Mouse (Mus musculus): ENCODE data around the gene Hnrnpa1. TPM values are rescaled to one million over a fixed set of nuclear protein-coding genes. Genes with fewer than 3 reads are reported as not detected.
"Not testable (repeated sequence)": the region's sequence is repeated elsewhere in the genome, so short reads cannot be mapped to it uniquely, and the experiment has no call there.

Gene Hnrnpa1
- polyA plus RNA-seq, 1 experiment from 2014 or later, result 457 TPM

GRCm38 (mm10) chr15:103259989-103260388, 19.8 kb downstream of the Hnrnpa1 start:
- H3K9ac ChIP-seq (ENCODE audit: low read length), result no peak overlapping the region; the same call in 1 of the 2 replicates
- no peaks in the 10 kb centered on the region for H3K36me3 ChIP-seq (ENCODE audit: control insufficient read depth, insufficient read depth, low read length)
- no peak overlapping the region for H3K4me2 ChIP-seq (ENCODE audit: low read length)
- H3K27ac ChIP-seq (replicated peaks in 1 of 2; ENCODE audit: control insufficient read depth in 1 of 2, insufficient read depth in 1 of 2, low read depth in 2 of 2, low read length in 2 of 2), result no peak overlapping the region
- no peak overlapping the region for H3K4me3 ChIP-seq (ENCODE audit: control insufficient read depth in 1 of 2, insufficient read depth in 1 of 2, low read depth in 1 of 2, low read length in 2 of 2)
- H3K9me3 ChIP-seq (ENCODE audit: control insufficient read depth, low read length), result no peaks in the 10 kb centered on the region
- ATAC-seq (ENCODE audit: insufficient number of reproducible peaks, insufficient read depth, low FRiP score, low read depth), result no peak
- no peaks in the 10 kb centered on the region for H3K27me3 ChIP-seq (ENCODE audit: control insufficient read depth, insufficient read depth, low read length)
- 3% methylated on average over 1 of the region's 1 CpGs for WGBS
- H3K4me1 ChIP-seq (ENCODE audit: control insufficient read depth in 2 of 2, insufficient read depth in 2 of 2, low read length in 2 of 2), result peaks cover 17 to 21% of the 10 kb centered on the region in 2 experiments

- no peaks in the 10 kb centered on the region for H3K36me3 ChIP-seq (ENCODE audit: control insufficient read depth, insufficient read depth, low read length)
- H3K9me3 ChIP-seq (ENCODE audit: control insufficient read depth, low read length), result no peaks in the 10 kb centered on the region
- H3K4me3 ChIP-seq (ENCODE audit: control insufficient read depth in 1 of 2, insufficient read depth in 1 of 2, low read depth in 1 of 2, low read length in 2 of 2), result no peak overlapping the region
- no peak overlapping the region for H3K9ac ChIP-seq (ENCODE audit: low read length)
- 81% methylated on average over 2 of the region's 2 CpGs for WGBS
- no peak overlapping the region for H3K4me2 ChIP-seq (ENCODE audit: low read length)
- H3K27me3 ChIP-seq (ENCODE audit: control insufficient read depth, insufficient read depth, low read length), result no peaks in the 10 kb centered on the region
- H3K4me1 ChIP-seq (ENCODE audit: control insufficient read depth in 2 of 2, insufficient read depth in 2 of 2, low read length in 2 of 2), result peaks cover 3 to 4% of the 10 kb centered on the region in 2 experiments; a peak in 3 of 4 replicates
- no peak overlapping the region for H3K27ac ChIP-seq (replicated peaks in 1 of 2; ENCODE audit: control insufficient read depth in 1 of 2, insufficient read depth in 1 of 2, low read depth in 2 of 2, low read length in 2 of 2)
- no peak for ATAC-seq (ENCODE audit: insufficient number of reproducible peaks, insufficient read depth, low FRiP score, low read depth)
These were observed 24.6 kb downstream of the Hnrnpa1 start for GRCm38 (mm10) chr15:103264794-103265193.

GRCm38 (mm10) chr15:103268903-103269302, 28.7 kb downstream of the Hnrnpa1 start:
- Histone ChIP-seq H3K36me3 (ENCODE audit: control insufficient read depth, insufficient read depth, low read length) (no peaks in the 10 kb centered on the region), H3K27ac (replicated peaks in 1 of 2; ENCODE audit: control insufficient read depth in 1 of 2, insufficient read depth in 1 of 2, low read depth in 2 of 2, low read length in 2 of 2) (no peak overlapping the region), H3K27me3 (ENCODE audit: control insufficient read depth, insufficient read depth, low read length) (no peaks in the 10 kb centered on the region), H3K9me3 (ENCODE audit: control insufficient read depth, low read length) (no peaks in the 10 kb centered on the region), H3K4me2 (ENCODE audit: low read length) (no peak overlapping the region), H3K4me3 (ENCODE audit: control insufficient read depth in 1 of 2, insufficient read depth in 1 of 2, low read depth in 1 of 2, low read length in 2 of 2) (no peak overlapping the region), H3K4me1 (ENCODE audit: control insufficient read depth in 2 of 2, insufficient read depth in 2 of 2, low read length in 2 of 2) (peaks cover 0 to 7% of the 10 kb centered on the region in 2 experiments; a peak in 3 of 4 replicates), H3K9ac (ENCODE audit: low read length) (no peak overlapping the region)
- no peak for ATAC-seq (ENCODE audit: insufficient number of reproducible peaks, insufficient read depth, low FRiP score, low read depth)
- 78% methylated on average over 4 of the region's 4 CpGs for WGBS

GRCm38 (mm10) chr15:103272419-103273279, 32.4 kb downstream of the Hnrnpa1 start, which contains the start of gene Copz1:
TSS of gene Copz1 (plus strand) at chr15:103272714.
- Histone ChIP-seq H3K9me3 (ENCODE audit: control insufficient read depth, low read length) (no peaks in the 10 kb centered on the region), H3K36me3 (ENCODE audit: control insufficient read depth, insufficient read depth, low read length) (0 out of 2 replicates have a peak, but pooled peaks cover 6% of the 10 kb centered on the region), H3K4me3 (ENCODE audit: control insufficient read depth in 1 of 2, insufficient read depth in 1 of 2, low read depth in 1 of 2, low read length in 2 of 2) (peak within 1 kb of the TSS; percentile 79 to 87), H3K9ac (ENCODE audit: low read length) (peak within 1 kb of the TSS; percentile 86), H3K4me1 (ENCODE audit: control insufficient read depth in 2 of 2, insufficient read depth in 2 of 2, low read length in 2 of 2) (peaks cover 0 to 15% of the 10 kb centered on the region in 2 experiments; a peak in 3 of 4 replicates), H3K27ac (replicated peaks in 1 of 2; ENCODE audit: control insufficient read depth in 1 of 2, insufficient read depth in 1 of 2, low read depth in 2 of 2, low read length in 2 of 2) (peak within 1 kb of the TSS; percentile 3 to 68; a peak in 3 of 4 replicates), H3K27me3 (ENCODE audit: control insufficient read depth, insufficient read depth, low read length) (no peaks in the 10 kb centered on the region), H3K4me2 (ENCODE audit: low read length) (peak within 1 kb of the TSS; percentile 77)
- under 1% methylated on average over 38 of the region's 38 CpGs for WGBS
- peak; percentile 97 for ATAC-seq (ENCODE audit: insufficient number of reproducible peaks, insufficient read depth, low FRiP score, low read depth)

GRCm38 (mm10) chr15:103275943-103276342, 35.7 kb downstream of the Hnrnpa1 start:
- H3K27ac ChIP-seq (replicated peaks in 1 of 2; ENCODE audit: control insufficient read depth in 1 of 2, insufficient read depth in 1 of 2, low read depth in 2 of 2, low read length in 2 of 2); H3K27me3 ChIP-seq (ENCODE audit: control insufficient read depth, insufficient read depth, low read length); H3K4me2 ChIP-seq (ENCODE audit: low read length); H3K9ac ChIP-seq (ENCODE audit: low read length); H3K4me3 ChIP-seq (ENCODE audit: control insufficient read depth in 1 of 2, insufficient read depth in 1 of 2, low read depth in 1 of 2, low read length in 2 of 2); H3K9me3 ChIP-seq (ENCODE audit: control insufficient read depth, low read length); ATAC-seq (ENCODE audit: insufficient number of reproducible peaks, insufficient read depth, low FRiP score, low read depth): not testable (repeated sequence)
- Histone ChIP-seq H3K36me3 (ENCODE audit: control insufficient read depth, insufficient read depth, low read length) (peaks cover 17% of the 10 kb centered on the region; the same call in 1 of the 2 replicates), H3K4me1 (ENCODE audit: control insufficient read depth in 2 of 2, insufficient read depth in 2 of 2, low read length in 2 of 2) (peaks cover 0 to 15% of the 10 kb centered on the region in 2 experiments; a peak in 3 of 4 replicates)
- WGBS, result 87% methylated on average over 3 of the region's 3 CpGs

GRCm38 (mm10) chr15:103277949-103278348, 37.7 kb downstream of the Hnrnpa1 start:
- Histone ChIP-seq H3K9me3 (ENCODE audit: control insufficient read depth, low read length) (no peaks in the 10 kb centered on the region), H3K36me3 (ENCODE audit: control insufficient read depth, insufficient read depth, low read length) (peaks cover 17% of the 10 kb centered on the region; the same call in 1 of the 2 replicates), H3K9ac (ENCODE audit: low read length) (no peak overlapping the region), H3K27ac (replicated peaks in 1 of 2; ENCODE audit: control insufficient read depth in 1 of 2, insufficient read depth in 1 of 2, low read depth in 2 of 2, low read length in 2 of 2) (no peak overlapping the region), H3K4me3 (ENCODE audit: control insufficient read depth in 1 of 2, insufficient read depth in 1 of 2, low read depth in 1 of 2, low read length in 2 of 2) (no peak overlapping the region), H3K4me1 (ENCODE audit: control insufficient read depth in 2 of 2, insufficient read depth in 2 of 2, low read length in 2 of 2) (peaks cover 0 to 15% of the 10 kb centered on the region in 2 experiments; a peak in 3 of 4 replicates), H3K27me3 (ENCODE audit: control insufficient read depth, insufficient read depth, low read length) (no peaks in the 10 kb centered on the region), H3K4me2 (ENCODE audit: low read length) (no peak overlapping the region)
- WGBS, result 76% methylated on average over 7 of the region's 7 CpGs
- no peak for ATAC-seq (ENCODE audit: insufficient number of reproducible peaks, insufficient read depth, low FRiP score, low read depth)

GRCm38 (mm10) chr15:103279750-103280149, 39.5 kb downstream of the Hnrnpa1 start:
- no peak overlapping the region for H3K9ac ChIP-seq (ENCODE audit: low read length)
- H3K27ac ChIP-seq (replicated peaks in 1 of 2; ENCODE audit: control insufficient read depth in 1 of 2, insufficient read depth in 1 of 2, low read depth in 2 of 2, low read length in 2 of 2), result no peak overlapping the region
- WGBS, result 65% methylated on average over 3 of the region's 3 CpGs
- no peak overlapping the region for H3K4me2 ChIP-seq (ENCODE audit: low read length)
- H3K9me3 ChIP-seq (ENCODE audit: control insufficient read depth, low read length), result no peaks in the 10 kb centered on the region
- no peaks in the 10 kb centered on the region for H3K27me3 ChIP-seq (ENCODE audit: control insufficient read depth, insufficient read depth, low read length)
- H3K4me1 ChIP-seq (ENCODE audit: control insufficient read depth in 2 of 2, insufficient read depth in 2 of 2, low read length in 2 of 2), result peaks cover 2 to 6% of the 10 kb centered on the region in 2 experiments; a peak in 3 of 4 replicates
- peaks cover 17% of the 10 kb centered on the region; the same call in 1 of the 2 replicates for H3K36me3 ChIP-seq (ENCODE audit: control insufficient read depth, insufficient read depth, low read length)
- H3K4me3 ChIP-seq (ENCODE audit: control insufficient read depth in 1 of 2, insufficient read depth in 1 of 2, low read depth in 1 of 2, low read length in 2 of 2), result no peak overlapping the region
- ATAC-seq (ENCODE audit: insufficient number of reproducible peaks, insufficient read depth, low FRiP score, low read depth), result no peak

All from heart, embryonic 14.5 days (tissue).